Mouse (Mus musculus) spleen, adult 2 months (tissue): ENCODE data around the gene Rab37. TPM values are rescaled to one million over a fixed set of nuclear protein-coding genes. Genes with fewer than 3 reads are reported as not detected.

Experiments used
- DNase-seq, 2 experiments: peaks; one replicate each; pipeline versions ENCODE4 v3.0.0 to v3.0.0-alpha.2; 2012 to 2021; ENCODE audit warnings: low spot score in 2 of 2, low read depth in 1 of 2
- H3K27ac ChIP-seq: fragments of 200-500 bp; 2 replicates; pipeline ENCODE4 v1.5.1; 2012; ENCODE audit warnings: low read length, inconsistent platforms; ENCODE audit not compliant: insufficient read depth
- H3K27me3 ChIP-seq: fragments of 200-500 bp; 2 replicates; pipeline ENCODE4 v1.6.1; 2012; ENCODE audit warnings: mild to moderate bottlenecking, moderate library complexity, low read length, inconsistent platforms; ENCODE audit not compliant: control insufficient read depth, insufficient read depth
- H3K36me3 ChIP-seq: fragments of 200-500 bp; 2 replicates; pipeline ENCODE4 v1.6.1; 2012; ENCODE audit warnings: mild to moderate bottlenecking, low read length, inconsistent platforms; ENCODE audit not compliant: control insufficient read depth, insufficient read depth
- H3K4me1 ChIP-seq: fragments of 200-500 bp; 2 replicates; pipeline ENCODE4 v1.6.1; 2011; ENCODE audit warnings: inconsistent platforms; ENCODE audit not compliant: control insufficient read depth, insufficient read depth, insufficient read length
- H3K4me3 ChIP-seq: fragments of 200-500 bp; 2 replicates; pipeline ENCODE4 v1.5.1; 2011; ENCODE audit warnings: mild to moderate bottlenecking, inconsistent platforms; ENCODE audit not compliant: insufficient read depth, insufficient read length; ENCODE audit errors: extremely low read depth
- CTCF ChIP-seq: fragments of 200-500 bp; IDR thresholded peaks from 2 replicates; pipeline ENCODE4 v1.5.1; 2011; ENCODE audit warnings: mild to moderate bottlenecking, inconsistent platforms; ENCODE audit not compliant: insufficient read depth, insufficient read length, insufficient replicate concordance; ENCODE audit errors: extremely low read depth
- POLR2A ChIP-seq: fragments of 200-500 bp; IDR thresholded peaks from 2 replicates; pipeline ENCODE4 v1.6.1; 2011; ENCODE audit warnings: low read depth, low read length, inconsistent platforms
- WGBS: fragments of 180-500 bp; shearing (Covaris S2); methylation state at CpG from one replicate; pipeline ENCODE4 v1.1.7; 2018; 5-methylcytosine and 5-hydroxymethylcytosine counted together
- polyA plus RNA-seq: library from polyadenylated mRNA; depleted of rRNA; stranded (reverse); fragments of >200 nt; gene quantifications from 2 replicates; pipeline ENCODE4 v1.2.3, GENCODE M21; 2012

Gene Rab37
- polyA plus RNA-seq, 1 experiment, result 7.8 TPM

DNA sequence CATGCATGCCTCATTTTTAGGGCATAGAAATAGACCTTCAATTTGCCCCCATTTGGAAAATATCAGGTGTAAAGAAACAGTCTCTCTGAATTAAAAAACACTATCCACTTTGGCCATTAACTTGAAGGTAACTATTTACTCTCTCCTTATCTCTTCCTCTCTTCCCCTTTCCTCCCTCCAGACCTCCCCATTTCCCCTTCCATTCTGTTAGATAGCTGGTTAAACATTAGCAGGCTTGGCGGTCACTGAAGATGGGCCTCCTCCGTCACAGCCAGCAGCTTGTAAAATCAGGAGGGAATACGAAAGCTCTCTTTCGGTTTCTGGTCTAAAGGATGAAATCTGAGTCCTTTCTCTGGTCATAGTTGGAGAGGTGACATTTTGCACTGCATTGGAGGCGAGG is 15.4 kb upstream of the Rab37 start:
- Histone ChIP-seq H3K4me3 (no peak overlapping the region), H3K27me3 (no peaks in the 10 kb centered on the region), H3K4me1 (no peaks in the 10 kb centered on the region; the same call in 1 of the 2 replicates), H3K27ac (no peak overlapping the region), H3K36me3 (no peaks in the 10 kb centered on the region)
- WGBS, result 74% methylated on average over 5 of the region's 5 CpGs
- no peak for DNase-seq
- TF ChIP-seq POLR2A (no peak), CTCF (no peak)

- WGBS, result 94% methylated on average over 1 of the region's 1 CpGs
- H3K4me1 ChIP-seq, result no peaks in the 10 kb centered on the region
Measured at GRCm38 (mm10) chr11:115077436-115077835, 13.8 kb upstream of the Rab37 start.

DNA sequence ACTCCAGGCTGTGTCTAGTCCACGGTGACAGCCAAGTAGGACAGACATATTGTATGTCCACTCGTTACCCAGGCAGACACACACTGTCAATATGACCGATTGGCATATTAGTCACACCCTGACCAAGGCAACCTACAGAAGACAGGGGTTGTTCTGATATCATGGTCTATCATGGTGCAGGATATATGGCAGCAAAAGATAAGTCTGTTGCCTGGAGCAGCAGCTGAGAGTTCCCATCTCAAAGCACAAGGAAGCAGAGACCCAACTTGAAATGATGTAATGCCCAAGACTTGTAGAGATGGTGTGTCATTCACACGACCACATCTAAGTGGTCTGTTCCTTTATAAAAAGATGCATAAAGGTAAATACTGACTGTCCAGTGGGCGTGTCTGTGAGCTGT is 12.6 kb upstream of the Rab37 start:
- WGBS, result 72% methylated on average over 5 of the region's 5 CpGs
- no peak for TF ChIP-seq POLR2A
- TF ChIP-seq CTCF, result no peak
- no peak for DNase-seq
- Histone ChIP-seq H3K4me3 (no peak overlapping the region), H3K36me3 (no peaks in the 10 kb centered on the region), H3K4me1 (no peaks in the 10 kb centered on the region), H3K27ac (no peak overlapping the region), H3K27me3 (no peaks in the 10 kb centered on the region)

More at GRCm38 (mm10) chr11:115077436-115077835, 13.8 kb upstream of the Rab37 start:
- no peaks in the 10 kb centered on the region for H3K36me3 ChIP-seq
- DNase-seq, result no peak
- TF ChIP-seq POLR2A (no peak), CTCF (no peak)
- H3K27me3 ChIP-seq, result no peaks in the 10 kb centered on the region
- H3K4me3 ChIP-seq, result no peak overlapping the region
- H3K27ac ChIP-seq, result no peak overlapping the region

- DNase-seq, result peak; percentile 35 to 37
- no peaks in the 10 kb centered on the region for H3K27me3 ChIP-seq
- no peaks in the 10 kb centered on the region for H3K4me1 ChIP-seq
- H3K27ac ChIP-seq, result no peak overlapping the region
- TF ChIP-seq CTCF (peak; percentile 68; the same call in 1 of the 2 replicates), POLR2A (no peak)
- 28% methylated on average over 13 of the region's 13 CpGs for WGBS
- no peak overlapping the region for H3K4me3 ChIP-seq
- no peaks in the 10 kb centered on the region for H3K36me3 ChIP-seq
Measured at GRCm38 (mm10) chr11:115080886-115081285, 10.3 kb upstream of the Rab37 start.

- TF ChIP-seq POLR2A, result no peak
- TF ChIP-seq CTCF, result no peak
- H3K27ac ChIP-seq, result no peak overlapping the region
- no peaks in the 10 kb centered on the region for H3K27me3 ChIP-seq
- no peaks in the 10 kb centered on the region for H3K4me1 ChIP-seq
- no peak overlapping the region for H3K4me3 ChIP-seq
- H3K36me3 ChIP-seq, result no peaks in the 10 kb centered on the region
- 59% methylated on average over 3 of the region's 3 CpGs for WGBS
- no peak for DNase-seq
Measured at GRCm38 (mm10) chr11:115081373-115081772, 9.9 kb upstream of the Rab37 start.

- DNase-seq, result no peak
- H3K27me3 ChIP-seq, result no peaks in the 10 kb centered on the region
- TF ChIP-seq CTCF (no peak), POLR2A (no peak)
- H3K4me1 ChIP-seq, result no peaks in the 10 kb centered on the region
- 75% methylated on average over 6 of the region's 6 CpGs for WGBS
- no peak overlapping the region for H3K27ac ChIP-seq
- H3K36me3 ChIP-seq, result no peaks in the 10 kb centered on the region
- no peak overlapping the region for H3K4me3 ChIP-seq
Measured at GRCm38 (mm10) chr11:115082196-115082595, 9.0 kb upstream of the Rab37 start.

DNA sequence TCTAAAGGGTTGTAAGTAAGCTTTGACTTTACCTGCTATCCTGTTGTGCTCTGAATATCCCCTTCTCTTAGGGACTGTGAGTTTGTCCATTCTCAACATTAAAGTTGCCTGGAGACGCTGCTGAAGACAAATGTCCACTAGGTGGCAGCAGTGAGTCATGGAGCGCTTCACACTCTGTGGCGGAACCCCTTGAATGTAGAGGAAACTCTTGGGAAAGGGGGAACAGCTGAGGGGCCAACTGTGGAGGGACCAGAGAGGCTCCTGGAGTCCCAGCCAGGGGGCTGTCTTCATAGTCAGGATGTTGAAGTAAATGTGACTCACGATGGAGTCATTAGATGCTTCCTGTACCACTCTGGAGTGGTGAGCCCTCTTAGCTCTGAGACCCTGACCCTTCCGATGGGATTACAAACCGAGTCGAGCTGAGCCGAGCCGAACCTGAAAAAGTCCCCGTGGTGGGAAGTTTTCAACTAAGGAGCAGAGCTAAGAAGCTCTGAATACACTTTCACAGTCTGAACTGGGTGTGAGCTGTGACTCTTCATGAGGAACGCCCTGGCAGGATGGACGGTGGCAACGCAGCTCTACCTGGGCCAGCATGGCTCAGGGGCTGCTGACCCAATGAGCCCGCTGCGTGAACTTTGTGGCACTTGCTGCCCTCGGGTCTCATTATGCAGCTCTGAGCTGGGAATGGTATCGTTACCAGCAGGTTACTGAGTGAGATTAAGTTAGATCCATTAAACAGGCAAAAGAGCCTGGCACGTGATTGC is 7.7 kb upstream of the Rab37 start:
- TF ChIP-seq POLR2A, result no peak
- TF ChIP-seq CTCF, result peak; percentile 90; the same call in 1 of the 2 replicates
- H3K4me1 ChIP-seq, result no peaks in the 10 kb centered on the region
- H3K36me3 ChIP-seq, result no peaks in the 10 kb centered on the region
- H3K4me3 ChIP-seq, result no peak overlapping the region
- H3K27me3 ChIP-seq, result no peaks in the 10 kb centered on the region
- 35% methylated on average over 18 of the region's 18 CpGs for WGBS
- H3K27ac ChIP-seq, result no peak overlapping the region
- peak; percentile 39 to 62 for DNase-seq
